Mouse (Mus musculus) cerebellum, postnatal 14 days (tissue): Measurements from ENCODE around the gene Mtcl1.
A peak's percentile ranks its signal among the peaks of the same experiment; 100 is the strongest.

Experiments used
- DNase-seq, 2 experiments: peaks; one replicate each; pipeline ENCODE4 v3.0.0; 2021; ENCODE audit warnings: mixed read lengths in 2 of 2

The Mtcl1 gene

DNA sequence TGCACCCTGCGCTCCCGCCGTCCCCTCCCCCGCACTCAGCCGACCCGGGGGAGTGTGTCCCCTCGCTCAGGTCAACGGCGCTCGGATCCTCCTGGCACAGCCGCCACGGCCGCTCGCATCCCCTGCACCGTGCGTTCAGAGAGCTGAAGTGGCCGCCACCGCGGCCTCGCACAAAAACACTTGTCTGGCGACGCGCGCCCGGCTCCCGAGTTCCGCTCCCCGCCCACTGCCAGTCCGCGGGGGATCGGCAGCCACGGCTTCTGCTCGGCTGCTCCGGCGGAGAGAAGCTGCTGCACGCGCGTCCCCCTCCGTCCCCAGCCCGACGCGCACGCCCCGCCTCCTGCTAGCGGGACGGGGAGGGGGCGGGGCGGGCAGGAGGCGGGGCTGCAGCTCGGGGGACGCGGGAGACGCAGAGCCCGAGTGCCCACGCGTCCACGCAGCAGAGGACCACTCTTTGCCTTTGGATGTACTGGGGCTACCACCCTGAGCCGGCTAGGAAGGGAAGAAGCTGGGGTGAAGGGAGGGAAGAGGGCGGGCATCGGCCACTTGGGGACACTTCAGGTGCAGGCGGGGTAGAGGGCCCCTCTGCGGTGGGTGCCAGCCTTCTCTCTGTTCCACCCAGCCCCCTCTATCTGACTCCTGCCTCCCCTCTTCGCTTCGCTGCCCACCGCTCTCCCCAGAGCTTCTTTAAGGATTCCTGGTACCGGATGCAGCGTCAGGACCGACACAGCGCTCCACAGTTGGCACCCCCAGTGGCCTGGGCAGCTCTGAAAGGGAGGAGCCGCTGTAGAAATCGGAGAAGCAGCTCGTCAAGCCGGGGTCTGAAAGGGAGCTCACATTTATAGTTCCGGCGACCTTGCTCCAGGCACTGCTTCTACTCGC lies at the start of gene Mtcl1:
Gene Mtcl1 (minus strand): TSS at position 291 of the 882 bp plus-strand sequence.
- DNase-seq: peak; percentile 93 to 95

DNA sequence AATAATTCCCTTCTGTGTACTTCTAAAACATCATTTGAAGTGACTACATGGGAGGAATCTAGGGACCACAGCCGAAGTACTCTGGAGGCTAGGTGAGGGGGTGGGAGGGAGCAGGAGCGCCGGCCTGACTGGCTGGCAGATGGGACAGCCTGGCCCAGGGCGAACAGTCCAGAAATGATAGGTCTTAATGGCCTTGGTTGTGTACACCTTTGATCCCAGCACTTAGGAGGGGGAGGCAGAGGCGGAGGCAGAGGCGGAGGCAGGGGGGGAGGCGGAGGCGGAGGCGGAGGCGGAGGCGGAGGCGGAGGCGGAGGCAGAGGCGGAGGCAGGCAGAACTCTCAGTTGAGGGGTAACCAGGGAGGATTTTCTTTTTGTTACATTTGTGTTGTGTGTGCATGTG lies 49.0 kb upstream of the Mtcl1 start:
- DNase-seq: no peak

DNA sequence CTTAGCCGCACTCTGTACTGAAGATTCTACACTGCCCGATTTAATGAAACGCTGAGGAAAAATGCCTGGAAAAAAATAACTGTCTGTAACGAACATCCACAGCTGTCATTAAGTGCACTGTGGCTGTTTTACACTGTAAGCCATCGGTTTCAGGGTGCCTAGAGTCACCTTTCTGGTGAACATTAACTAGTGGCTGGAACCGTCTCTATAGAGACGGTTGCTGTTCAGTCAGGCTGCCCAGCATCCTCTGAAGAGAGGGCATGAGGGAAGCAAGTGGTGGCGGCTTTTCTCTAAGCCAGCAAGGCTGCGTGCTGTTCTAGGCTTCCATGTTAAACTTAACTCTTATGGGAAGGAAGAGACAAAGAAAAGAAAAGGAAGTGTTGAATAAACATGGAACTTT lies 47.0 kb upstream of the Mtcl1 start:
- DNase-seq: no peak

DNA sequence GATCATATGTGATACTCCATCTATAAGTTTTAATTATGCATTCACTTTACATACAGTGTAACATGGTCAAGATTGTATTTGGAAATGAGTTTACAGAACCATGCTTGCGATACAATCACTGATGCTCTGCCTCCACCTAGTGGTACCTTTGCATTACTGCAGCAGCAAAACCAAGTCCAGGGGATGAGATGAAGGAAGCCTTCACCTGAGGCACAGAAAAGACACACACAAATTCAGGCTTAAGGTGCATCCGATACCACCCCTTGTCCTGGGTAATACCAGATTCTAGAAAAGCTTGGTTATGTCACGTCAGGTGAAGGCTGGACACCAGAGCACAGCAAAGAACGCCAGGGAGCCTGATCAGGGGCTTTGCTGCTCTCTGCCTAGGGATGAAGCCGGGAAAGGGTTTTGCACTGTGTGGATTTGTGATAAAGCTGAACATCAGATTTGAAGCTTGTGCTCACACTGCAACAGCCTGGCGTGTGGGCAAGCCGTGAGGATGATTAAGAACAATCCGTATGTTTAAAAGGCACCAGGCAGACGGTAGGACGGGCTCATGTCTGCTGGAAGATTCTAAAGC lies 40.6 kb upstream of the Mtcl1 start:
- peak; percentile 76 to 82 for DNase-seq

DNA sequence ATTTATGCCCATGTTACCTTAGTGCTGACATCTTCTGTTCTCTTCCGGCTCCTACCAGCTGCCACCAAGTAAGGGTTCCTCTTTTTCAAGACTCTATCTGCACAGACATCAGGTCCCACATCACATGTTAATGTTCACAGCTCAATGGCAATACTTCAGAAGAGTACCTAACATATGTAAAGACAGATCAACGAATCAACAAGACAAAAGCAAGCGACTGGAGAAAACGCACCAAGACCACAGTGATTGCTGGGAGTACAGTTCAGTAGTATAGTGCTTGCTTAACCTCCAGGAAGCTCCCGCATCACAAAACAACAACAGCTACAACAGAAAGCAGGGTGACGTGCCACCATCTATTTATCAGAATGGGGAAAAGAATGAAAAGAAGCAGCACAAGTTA lies 37.0 kb upstream of the Mtcl1 start:
- no peak for DNase-seq

- peak; percentile 91 to 94 for DNase-seq
Observed at GRCm38 (mm10) chr17:66485742-66486141, 36.2 kb upstream of the Mtcl1 start.

GRCm38 (mm10) chr17:66484965-66485364 lies 35.4 kb upstream of the Mtcl1 start:
- DNase-seq: no peak

DNA sequence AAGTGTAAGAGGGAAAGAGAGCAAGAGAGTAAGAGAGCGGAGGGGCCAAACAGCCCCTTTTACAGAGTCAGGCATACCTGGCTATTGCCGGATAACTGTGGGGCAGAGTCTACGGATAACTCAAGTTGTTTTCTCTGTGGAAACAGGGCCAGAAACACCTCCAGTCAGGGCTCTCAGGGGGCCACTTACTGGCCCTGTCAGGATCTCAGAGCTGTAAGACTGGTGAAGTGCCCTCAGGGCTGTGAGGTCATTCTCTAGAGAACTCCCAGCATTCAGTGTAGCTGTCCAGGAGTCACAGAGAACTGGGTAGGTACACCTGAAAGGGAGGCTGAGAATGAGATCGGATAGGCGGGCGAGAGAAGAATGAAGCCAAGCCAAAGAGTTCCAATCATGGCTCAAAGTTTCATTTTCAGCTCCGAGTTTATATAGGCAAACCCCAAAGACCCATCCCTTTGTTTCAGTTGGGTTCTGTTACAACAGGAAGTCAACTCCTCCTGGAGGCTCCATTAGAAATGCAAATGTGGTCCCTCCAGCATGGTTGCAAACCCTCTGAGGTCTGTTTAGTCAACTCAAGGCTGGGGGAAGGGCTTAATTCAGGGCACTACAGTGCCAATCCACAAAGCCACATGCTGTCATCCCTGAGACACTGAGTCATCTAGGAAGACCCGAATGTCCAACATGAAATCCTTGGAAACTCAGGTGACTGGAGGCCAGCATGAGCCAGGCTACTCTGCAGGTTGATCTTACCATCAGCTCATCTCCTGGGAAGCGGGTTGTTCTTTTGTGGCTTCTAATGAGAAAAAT lies 34.3 kb upstream of the Mtcl1 start:
- DNase-seq: no peak

- DNase-seq: no peak
Observed at GRCm38 (mm10) chr17:66481295-66481694, 31.7 kb upstream of the Mtcl1 start.

GRCm38 (mm10) chr17:66480491-66481278 lies 31.1 kb upstream of the Mtcl1 start:
- no peak for DNase-seq

DNA sequence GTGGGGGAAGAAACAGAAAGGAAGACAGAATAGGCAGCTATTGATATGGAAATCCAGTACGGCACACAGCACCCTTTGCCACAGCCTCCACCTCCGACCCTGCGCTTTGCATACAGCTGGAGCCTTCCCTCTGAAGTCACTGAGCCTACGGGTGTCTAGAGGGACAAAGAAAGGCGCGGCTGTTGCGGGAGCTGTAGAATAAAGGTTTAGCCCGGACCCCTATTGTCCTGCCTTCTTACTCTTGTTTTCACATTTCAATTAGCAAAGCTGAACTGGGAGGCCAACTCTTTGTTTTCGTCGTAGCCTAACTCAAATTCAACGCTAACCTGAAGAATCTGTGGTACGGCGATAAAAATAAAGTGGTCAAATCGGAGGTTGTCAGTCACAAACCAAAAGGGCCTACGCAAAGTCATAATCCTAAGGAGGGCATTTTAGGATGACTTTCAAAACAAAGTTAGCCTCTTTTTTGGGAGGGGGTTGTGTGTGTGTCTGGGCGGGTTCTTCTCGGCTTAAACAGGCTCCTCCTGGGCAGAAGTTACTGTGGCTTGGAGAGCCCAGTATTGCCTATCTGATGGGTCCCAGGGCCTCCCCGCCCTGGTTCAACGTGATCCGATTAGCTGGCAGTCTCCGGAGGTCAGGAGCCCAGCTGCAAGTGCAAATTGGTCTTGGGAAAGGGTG lies 30.4 kb upstream of the Mtcl1 start:
- DNase-seq: no peak

- DNase-seq: no peak
Observed at GRCm38 (mm10) chr17:66479311-66479710, 29.8 kb upstream of the Mtcl1 start.

DNA sequence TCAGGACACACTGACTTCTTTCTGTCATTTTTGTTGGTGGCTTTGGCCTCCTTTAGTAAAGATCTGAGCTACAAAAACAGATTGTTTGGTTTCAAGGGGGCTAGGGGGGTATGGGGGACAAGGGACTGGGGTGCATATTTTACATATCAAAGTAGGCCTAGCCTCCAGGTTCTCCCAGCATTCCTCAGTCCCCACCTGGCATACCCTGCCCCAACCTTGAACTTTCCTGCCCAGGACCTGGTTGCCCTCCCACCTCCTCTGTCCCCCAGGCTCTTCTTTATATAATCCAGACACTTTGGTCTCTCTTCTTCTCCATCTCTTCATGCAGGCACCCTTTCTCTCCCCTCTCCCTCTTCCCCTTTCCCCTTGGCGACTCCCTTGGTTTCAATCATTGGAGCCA lies 23.7 kb upstream of the Mtcl1 start:
- no peak for DNase-seq

- DNase-seq: no peak
Observed at GRCm38 (mm10) chr17:66471775-66472174, 22.2 kb upstream of the Mtcl1 start.

DNA sequence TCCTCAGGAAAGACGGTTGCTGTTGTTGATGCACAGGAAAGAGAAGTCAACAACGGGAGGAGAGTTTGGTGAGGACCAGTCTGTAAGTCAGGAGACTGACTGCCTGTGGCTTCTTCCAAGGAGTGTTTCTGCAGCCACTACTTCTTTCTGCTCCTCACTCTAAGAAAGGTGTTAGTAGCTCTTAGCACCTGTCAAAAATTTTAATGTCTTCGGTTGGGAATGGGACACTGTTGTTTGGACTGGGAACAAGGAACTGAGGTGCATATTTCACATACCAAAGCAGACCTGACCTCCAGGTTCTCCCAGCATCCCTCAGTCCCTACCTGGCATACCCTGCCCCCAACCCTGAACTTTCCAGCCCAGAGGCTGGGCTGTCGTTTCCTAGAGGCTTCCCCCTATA lies 21.7 kb upstream of the Mtcl1 start:
- DNase-seq: no peak

GRCm38 (mm10) chr17:66470020-66470419 lies 20.5 kb upstream of the Mtcl1 start:
- no peak for DNase-seq

- no peak for DNase-seq
Observed at GRCm38 (mm10) chr17:66457278-66457677, 7.7 kb upstream of the Mtcl1 start.

DNA sequence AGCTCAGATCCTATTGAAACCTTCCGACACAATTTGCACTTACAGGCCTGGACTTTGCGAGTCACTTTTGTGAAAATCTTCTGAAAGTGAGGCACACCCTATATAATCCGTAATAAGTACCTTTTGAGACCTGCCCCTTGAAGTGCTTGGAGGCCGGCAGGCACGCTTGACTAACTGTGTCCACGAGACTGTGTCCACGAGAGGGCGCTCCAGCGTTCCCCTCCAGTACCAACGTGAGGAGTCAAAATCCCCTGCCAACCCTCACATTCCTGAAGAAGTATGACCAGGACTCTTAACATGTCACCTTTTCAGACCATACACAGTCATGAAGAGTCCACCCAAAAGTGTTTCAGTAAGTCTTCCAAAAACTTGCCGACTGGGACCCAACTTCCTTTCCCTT lies 1.6 kb upstream of the Mtcl1 start:
- DNase-seq: peak; percentile 98 to 99

GRCm38 (mm10) chr17:66450526-66451070 lies 1.0 kb upstream of the Mtcl1 start:
- peak in 1 of 2 experiments; percentile 43 for DNase-seq

DNA sequence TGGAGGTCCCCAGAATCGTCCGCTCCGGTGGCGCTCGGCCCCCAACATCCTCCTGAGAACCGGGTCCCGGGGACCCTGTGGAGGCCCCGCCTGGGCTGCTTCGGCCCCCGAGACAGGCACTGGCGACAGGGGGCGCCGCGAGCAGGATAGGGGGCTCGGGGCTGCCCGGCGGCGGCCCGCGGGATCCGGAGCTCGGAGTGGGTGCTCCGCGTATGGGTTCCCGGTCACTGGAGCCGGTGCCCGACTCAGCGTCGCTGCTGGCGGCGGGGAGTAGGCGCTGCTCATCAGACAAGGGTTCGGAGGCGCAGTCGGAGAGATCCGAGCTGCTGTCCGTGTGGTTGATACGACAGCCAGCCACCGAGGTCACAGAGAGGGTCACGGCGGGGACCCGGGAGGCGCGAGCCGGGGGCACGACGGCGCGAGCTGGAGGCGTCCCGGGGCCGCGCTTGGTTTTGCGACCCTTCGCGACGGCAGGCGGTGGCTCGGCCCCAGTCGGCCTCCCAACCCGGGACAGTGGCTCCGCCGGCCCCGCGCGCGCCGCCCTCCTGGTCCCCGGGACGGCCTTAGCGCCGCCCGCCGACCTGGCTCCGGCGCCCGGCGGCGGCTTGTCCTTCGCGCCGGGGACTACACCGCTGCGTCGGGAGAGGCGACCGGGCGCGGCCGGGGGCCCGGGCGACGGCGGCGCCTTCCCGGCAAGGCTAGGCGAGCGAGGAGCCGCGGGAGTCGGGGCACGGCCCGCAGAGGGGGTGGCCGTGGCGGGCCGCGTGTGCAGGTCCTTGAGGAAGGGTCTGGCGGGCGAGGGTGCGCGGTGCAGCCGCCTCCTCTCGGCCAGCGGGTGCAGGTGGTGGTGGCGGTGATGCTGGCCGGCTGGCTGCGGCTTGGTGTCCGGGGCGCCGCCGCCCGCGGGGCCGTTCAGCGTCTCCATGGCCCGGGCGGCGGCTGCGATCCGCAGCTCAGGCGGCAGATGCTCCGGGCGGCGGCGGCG lies 837 bp downstream of the Mtcl1 start:
- DNase-seq: peak; percentile 73 to 76
